14 mouse cellular contexts compared by ENCODE assay signal in genomic region chrX:8203105-8203504, GRCm38 (mm10).
"Had no signal": no experiment of that assay in that cellular context is flagged by ENCODE, and none has a peak within 500 bp of the region (broad histone marks: within the 10 kb centered on the region; RNA-seq: fewer than 3 reads in every experiment).

No protein-coding gene starts in this region.

- H3K4me2 ChIP-seq: liver, embryonic 13.5 days; midbrain, embryonic 11.5 days had no signal

- H3K9me3 ChIP-seq: liver, embryonic 13.5 days had no signal

- DNase-seq: kidney, postnatal 14 days; kidney, postnatal 4 days; layer of hippocampus, postnatal 36 days; liver, embryonic 13.5 days; lung, adult 2 months; lung, postnatal 14 days; lung, postnatal 4 days; midbrain, embryonic 14.5 days; thymus, adult 2 months; thymus, postnatal 14 days; thymus, postnatal 4 days had no signal

- H3K4me3 ChIP-seq: left cerebral cortex, adult 2 months; liver, embryonic 13.5 days had no signal

- H3K36me3 ChIP-seq: liver, embryonic 13.5 days had no signal

- H3K27ac ChIP-seq: left cerebral cortex, adult 2 months; liver, embryonic 13.5 days; stomach, postnatal 0 days had no signal

- H3K9ac ChIP-seq: liver, embryonic 13.5 days had no signal
